Mouse (Mus musculus) heart, adult 18-20 months (tissue): ENCODE results near the gene Med9. TPM values are rescaled to one million over a fixed set of nuclear protein-coding genes. Genes with fewer than 3 reads are reported as not detected.

Source experiments
- DNase-seq, 2 experiments: peaks; one replicate each; pipeline ENCODE4 v3.0.0; 2021 to 2022; ENCODE audit warnings: mixed read lengths in 1 of 2
- total RNA-seq, 2 experiments: library from RNA; stranded (reverse); gene quantifications; 2 replicates each; pipeline ENCODE4 v1.2.3; 2021

Med9 gene
- total RNA-seq, 2 experiments from 2014 or later: 26.8 to 27.0 TPM

DNA sequence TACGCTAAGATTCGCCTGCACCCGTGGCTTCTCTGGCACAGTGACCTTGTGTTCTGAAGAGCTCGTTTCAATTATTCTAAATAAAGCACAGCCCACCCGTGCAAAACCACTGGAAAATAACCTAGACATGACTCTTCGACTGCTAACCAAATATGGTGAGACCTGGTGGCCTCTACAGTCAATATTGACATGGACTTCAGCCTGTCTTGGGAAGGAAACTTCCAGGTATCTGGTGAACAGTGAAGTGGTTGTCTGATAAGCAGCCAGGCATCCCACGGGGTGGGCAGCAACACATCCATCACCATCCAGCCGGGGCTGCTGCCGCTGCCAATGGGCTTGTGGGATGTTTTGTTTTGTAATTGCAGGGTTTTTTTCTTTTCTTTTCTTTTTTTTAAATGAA, 46.3 kb downstream of the Med9 start:
- DNase-seq: no peak

DNA sequence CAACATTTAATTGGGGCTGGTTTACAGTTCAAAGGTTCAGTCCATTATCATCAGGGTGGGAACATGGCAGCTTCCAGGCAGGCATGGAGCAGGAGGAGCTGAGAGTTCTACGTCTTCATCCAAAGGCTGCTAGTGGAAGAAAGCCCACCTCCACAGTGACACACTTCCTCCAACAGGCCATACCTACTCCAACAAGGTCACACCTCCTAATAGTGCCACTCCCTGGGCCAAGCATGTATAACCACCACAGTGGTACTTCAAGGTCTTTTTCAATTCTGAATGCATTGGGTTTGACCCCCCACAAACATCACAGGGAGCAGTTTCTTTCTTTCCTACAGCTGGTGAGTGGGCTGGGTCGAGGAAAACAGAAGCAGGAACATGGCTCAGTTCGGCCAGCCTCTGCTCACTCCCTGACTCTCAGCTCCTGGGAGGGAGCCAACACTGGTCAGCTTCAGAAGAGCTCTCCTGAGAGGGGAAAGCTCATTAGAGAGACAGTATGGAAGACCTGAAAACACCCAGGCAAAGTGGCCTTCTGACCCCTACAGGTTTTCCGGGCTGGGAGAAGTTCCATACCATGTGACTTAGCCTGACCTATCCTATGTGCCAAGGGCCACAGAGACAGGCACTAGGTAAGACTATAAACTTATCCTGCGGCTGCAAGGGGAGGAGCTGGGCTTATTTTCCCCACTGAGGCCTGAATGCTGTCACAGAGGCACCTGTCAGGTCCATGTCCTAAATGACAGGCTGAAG, 53.4 kb downstream of the Med9 start:
- no peak for DNase-seq

- DNase-seq: no peak
Measured at GRCm38 (mm10) chr11:60003811-60004210, 55.8 kb downstream of the Med9 start.

DNA sequence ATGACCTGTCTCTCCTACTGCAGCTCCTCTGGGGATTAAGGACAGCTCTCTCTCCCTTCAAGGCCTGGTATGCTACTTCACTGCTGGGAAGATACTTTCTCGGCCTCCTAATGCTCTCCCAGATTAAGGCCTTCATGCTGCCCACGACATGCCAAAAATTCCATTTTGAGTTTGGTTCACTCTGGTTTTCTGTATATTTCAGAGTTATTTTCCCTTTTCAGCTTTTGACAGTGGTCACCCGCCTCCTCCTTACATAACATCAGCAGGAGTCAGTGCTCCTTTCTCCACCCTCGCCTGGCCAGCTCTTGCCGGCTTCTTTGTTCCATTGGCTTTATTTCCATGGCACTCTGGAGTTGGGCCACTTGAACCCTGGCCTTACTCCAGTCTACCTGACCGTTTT, 56.7 kb downstream of the Med9 start:
- DNase-seq: no peak

GRCm38 (mm10) chr11:60005866-60006265, 57.9 kb downstream of the Med9 start:
- DNase-seq: no peak

- DNase-seq: no peak
Measured at GRCm38 (mm10) chr11:60009451-60009850, 61.4 kb downstream of the Med9 start.

- DNase-seq: no peak
Measured at GRCm38 (mm10) chr11:60011516-60011915, 63.5 kb downstream of the Med9 start.

Other genes starting within 250 kb of the Med9 start
- gene Pld6, start 160.6 kb upstream of the Med9 start, total RNA-seq: under 1 TPM; 0.46 to 0.50 TPM
- 10 to 100 TPM; 43.5 to 49.5 TPM for gene Flcn, start 138.2 kb upstream of the Med9 start, total RNA-seq
- gene Nt5m, start 108.8 kb upstream of the Med9 start, total RNA-seq: 10 to 100 TPM; 26.1 to 31.6 TPM
- 10 to 100 TPM; 71.7 to 75.1 TPM for gene Cops3, start 108.4 kb upstream of the Med9 start, total RNA-seq
- 10 to 100 TPM in 1 of 2 experiments, 1 to 10 TPM in 1; 4.5 to 10.9 TPM for gene Rasd1, start 16.7 kb downstream of the Med9 start, total RNA-seq
- 1 to 10 TPM; 1.6 to 3.3 TPM for gene Pemt, start 98.3 kb downstream of the Med9 start, total RNA-seq
- 10 to 100 TPM; 18.0 to 23.0 TPM for gene Rai1, start 156.8 kb downstream of the Med9 start, total RNA-seq